Mouse (Mus musculus) ES-Bruce4 (cell line): ENCODE results near the gene Rtn1. TPM values are rescaled to one million over a fixed set of nuclear protein-coding genes. Genes with fewer than 3 reads are reported as not detected.

Source experiments
- H3K27ac ChIP-seq: 2 replicates; pipeline ENCODE4 v1.5.1; 2012; ENCODE audit warnings: low read length, inconsistent platforms; ENCODE audit not compliant: insufficient read depth
- H3K27me3 ChIP-seq: 2 replicates; pipeline ENCODE4 v1.6.1; 2012; ENCODE audit warnings: mild to moderate bottlenecking, low read length, inconsistent platforms; ENCODE audit not compliant: control insufficient read depth, poor library complexity, insufficient read depth, severe bottlenecking
- H3K36me3 ChIP-seq: 2 replicates; pipeline ENCODE4 v1.6.1; 2012; ENCODE audit warnings: inconsistent platforms, mild to moderate bottlenecking, low read length, moderate library complexity; ENCODE audit not compliant: control insufficient read depth, poor library complexity, insufficient read depth, severe bottlenecking
- H3K4me1 ChIP-seq: one replicate; pipeline ENCODE4 v1.8.1; 2011; ENCODE audit warnings: low read length; ENCODE audit not compliant: control insufficient read depth, insufficient read depth
- H3K4me3 ChIP-seq: 2 replicates; pipeline ENCODE4 v1.5.1; 2011; ENCODE audit warnings: low read depth, mild to moderate bottlenecking, low read length
- H3K9ac ChIP-seq: 2 replicates; pipeline ENCODE4 v1.6.1; 2012; ENCODE audit warnings: low read depth, mild to moderate bottlenecking, inconsistent platforms; ENCODE audit not compliant: poor library complexity, severe bottlenecking
- H3K9me3 ChIP-seq: replicated peaks from 2 replicates; pipeline ENCODE4 v1.6.1; 2012; ENCODE audit warnings: mild to moderate bottlenecking, low read length, inconsistent platforms; ENCODE audit not compliant: control insufficient read depth, poor library complexity, insufficient read depth, severe bottlenecking
- CTCF ChIP-seq: IDR thresholded peaks from one replicate; pipeline ENCODE4 v1.8.1; 2011; ENCODE audit warnings: low read depth, low read length
- EP300 ChIP-seq: IDR thresholded peaks from 2 replicates; pipeline ENCODE4 v1.6.1; 2011; ENCODE audit warnings: low read depth, low read length; ENCODE audit not compliant: insufficient read depth
- POLR2A ChIP-seq: IDR thresholded peaks from one replicate; pipeline ENCODE4 v1.8.1; 2011; ENCODE audit warnings: low read length; ENCODE audit not compliant: insufficient read depth
- polyA plus RNA-seq: library from polyadenylated mRNA; stranded (reverse); fragments of >200 nt; gene quantifications from 2 replicates; pipeline ENCODE4 v1.2.4, GENCODE M21; 2011; ENCODE audit warnings: low read depth; ENCODE audit not compliant: missing spikeins, insufficient read depth, insufficient read length

Rtn1 gene
- polyA plus RNA-seq, 1 experiment: 6.3 TPM

DNA sequence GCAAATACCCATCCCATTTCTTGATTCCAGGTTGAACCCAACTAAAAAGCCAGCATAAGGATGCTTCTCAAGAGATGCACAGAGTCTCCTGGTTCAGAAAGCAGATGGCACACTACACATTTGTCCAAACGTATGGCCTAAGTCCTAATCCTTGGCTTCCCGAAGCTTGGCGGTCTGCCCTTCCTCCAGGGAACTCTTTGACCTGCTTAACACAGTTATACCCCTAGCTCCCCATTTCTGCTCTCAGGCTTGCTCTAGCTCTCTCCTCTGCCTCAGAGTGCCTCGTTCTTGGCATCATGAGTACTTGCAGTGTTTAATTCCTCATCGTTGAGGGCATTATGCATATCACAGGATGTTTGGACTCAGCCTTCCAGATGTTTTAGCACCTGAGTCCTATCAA, 38.8 kb downstream of the Rtn1 start:
- H3K27ac ChIP-seq: no peak overlapping the region
- TF ChIP-seq POLR2A: no peak
- TF ChIP-seq CTCF: no peak
- no peak for TF ChIP-seq EP300

GRCm38 (mm10) chr12:72366763-72367162, 42.1 kb downstream of the Rtn1 start:
- Histone ChIP-seq H3K9me3 (no peaks in the 10 kb centered on the region), H3K4me1 (no peaks in the 10 kb centered on the region), H3K36me3 (no peaks in the 10 kb centered on the region), H3K4me3 (no peak overlapping the region), H3K27me3 (no peaks in the 10 kb centered on the region), H3K9ac (no peak overlapping the region), H3K27ac (no peak overlapping the region)
- no peak for TF ChIP-seq CTCF
- TF ChIP-seq POLR2A: no peak
- TF ChIP-seq EP300: no peak

More for the DNA sequence above, 38.8 kb downstream of the Rtn1 start:
- Histone ChIP-seq H3K4me1 (peaks cover 2% of the 10 kb centered on the region), H3K9me3 (no peaks in the 10 kb centered on the region), H3K36me3 (no peaks in the 10 kb centered on the region), H3K27me3 (no peaks in the 10 kb centered on the region), H3K4me3 (no peak overlapping the region), H3K9ac (no peak overlapping the region)

DNA sequence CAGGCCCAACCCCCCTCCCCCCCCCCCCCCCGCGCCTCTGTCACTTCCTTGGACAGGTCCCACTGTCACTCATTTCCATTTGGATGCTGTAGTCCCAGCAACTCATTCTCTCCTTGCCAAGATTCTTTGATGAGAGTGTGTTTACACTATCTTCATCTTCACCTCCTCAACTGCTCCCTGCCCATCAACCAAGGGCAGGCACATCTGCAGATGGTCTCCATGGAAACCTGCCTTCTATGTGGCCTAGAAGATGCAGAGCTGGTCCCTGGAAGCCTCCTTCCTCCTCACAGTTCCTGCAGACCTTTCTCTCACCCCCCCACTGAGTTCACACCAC, 42.8 kb downstream of the Rtn1 start:
- no peaks in the 10 kb centered on the region for H3K36me3 ChIP-seq
- no peak for TF ChIP-seq POLR2A
- TF ChIP-seq EP300: no peak
- no peak for TF ChIP-seq CTCF
- H3K27ac ChIP-seq: no peak overlapping the region
- H3K27me3 ChIP-seq: no peaks in the 10 kb centered on the region
- no peaks in the 10 kb centered on the region for H3K9me3 ChIP-seq
- H3K9ac ChIP-seq: no peak overlapping the region
- H3K4me1 ChIP-seq: no peaks in the 10 kb centered on the region
- H3K4me3 ChIP-seq: no peak overlapping the region

DNA sequence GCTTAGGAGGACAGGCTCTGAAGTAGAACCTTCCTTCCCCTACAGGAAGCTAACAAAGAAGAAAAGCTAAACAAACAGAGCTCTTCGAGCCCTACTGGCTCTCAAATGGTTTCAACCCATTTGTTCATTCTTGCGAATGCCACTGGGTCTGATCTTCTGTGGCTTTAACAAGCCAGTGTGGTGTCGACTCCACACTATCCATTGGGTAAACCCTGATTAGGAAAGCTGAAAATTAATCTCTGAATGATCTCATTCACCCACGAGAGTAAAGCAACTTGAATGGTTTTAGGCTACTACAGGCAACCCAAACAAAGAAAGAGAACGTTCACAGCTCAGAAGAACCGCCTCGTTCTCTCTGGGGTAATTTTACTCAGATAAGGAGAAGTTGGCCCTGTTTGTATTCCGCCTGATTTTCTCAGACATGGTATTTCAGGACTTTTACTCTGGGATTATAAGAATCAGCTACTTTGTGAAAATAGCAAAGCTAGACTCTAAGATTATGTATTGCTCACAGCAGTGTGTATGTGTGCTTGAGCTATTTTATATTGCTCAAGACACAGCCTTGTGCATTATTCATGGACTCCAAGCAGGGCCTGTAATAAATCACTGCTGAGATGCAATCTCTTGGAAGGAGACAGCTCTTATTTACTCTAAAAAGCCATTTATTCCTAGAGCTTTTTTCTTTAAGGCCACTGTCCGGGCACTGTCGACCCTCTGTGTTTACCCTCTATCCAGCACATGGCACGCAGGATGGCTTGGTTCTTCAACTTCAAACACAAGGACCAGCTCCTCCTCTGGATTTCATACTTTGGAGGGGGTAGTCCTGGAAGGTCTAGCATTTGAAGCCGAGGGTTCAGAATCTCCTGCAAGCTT, 43.4 kb downstream of the Rtn1 start:
- Histone ChIP-seq H3K4me1 (no peaks in the 10 kb centered on the region), H3K36me3 (no peaks in the 10 kb centered on the region), H3K4me3 (no peak overlapping the region), H3K27ac (no peak overlapping the region), H3K27me3 (no peaks in the 10 kb centered on the region), H3K9me3 (no peaks in the 10 kb centered on the region), H3K9ac (no peak overlapping the region)
- TF ChIP-seq POLR2A: no peak
- TF ChIP-seq CTCF: no peak
- TF ChIP-seq EP300: no peak

GRCm38 (mm10) chr12:72364543-72364942, 44.3 kb downstream of the Rtn1 start:
- no peaks in the 10 kb centered on the region for H3K4me1 ChIP-seq
- H3K4me3 ChIP-seq: no peak overlapping the region
- H3K27ac ChIP-seq: no peak overlapping the region
- TF ChIP-seq POLR2A: no peak
- no peak for TF ChIP-seq EP300
- TF ChIP-seq CTCF: no peak
- no peaks in the 10 kb centered on the region for H3K36me3 ChIP-seq
- H3K9ac ChIP-seq: no peak overlapping the region
- H3K9me3 ChIP-seq: no peaks in the 10 kb centered on the region
- H3K27me3 ChIP-seq: no peaks in the 10 kb centered on the region

DNA sequence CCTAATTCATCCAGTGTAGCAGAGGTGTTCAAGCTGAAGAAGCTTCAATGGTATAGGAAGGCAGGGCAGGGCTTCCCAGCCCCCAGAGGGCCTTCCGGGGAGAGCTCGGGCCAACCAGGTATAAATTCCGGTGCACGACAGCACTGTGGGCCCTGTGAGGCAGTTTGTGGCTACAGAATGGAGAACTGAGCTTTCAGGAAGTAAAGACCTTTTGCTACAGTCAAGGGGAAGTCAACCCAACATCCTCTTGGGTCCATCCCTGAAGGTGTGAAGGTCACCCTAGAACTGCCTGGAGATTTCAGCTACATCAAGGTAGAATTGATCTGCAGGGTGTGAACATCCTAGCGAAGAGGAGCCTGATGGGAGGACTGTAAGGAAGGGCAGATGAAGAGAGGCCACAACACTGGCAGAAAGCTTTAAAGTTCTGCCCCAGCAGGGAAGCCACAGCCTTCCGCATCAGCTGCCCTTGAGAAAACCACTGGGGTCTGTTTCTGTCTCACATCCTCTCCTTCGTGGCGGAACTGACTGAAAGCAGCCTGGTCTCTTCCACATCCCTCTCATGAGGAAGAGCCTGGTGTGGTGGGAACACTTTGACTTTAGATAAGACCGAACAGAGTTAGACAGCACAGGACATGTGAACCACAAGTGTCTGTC, 47.0 kb downstream of the Rtn1 start:
- Histone ChIP-seq H3K4me3 (no peak overlapping the region), H3K4me1 (no peaks in the 10 kb centered on the region), H3K9me3 (no peaks in the 10 kb centered on the region), H3K36me3 (no peaks in the 10 kb centered on the region), H3K27ac (no peak overlapping the region), H3K9ac (no peak overlapping the region), H3K27me3 (no peaks in the 10 kb centered on the region)
- TF ChIP-seq EP300: no peak
- no peak for TF ChIP-seq POLR2A
- no peak for TF ChIP-seq CTCF
